Mouse (Mus musculus) E14TG2a.4 (cell line): ENCODE measurements around the gene Ccdc187.

ENCODE experiments used
- H3K27me3 ChIP-seq: 2 replicates; pipeline ENCODE4 v1.6.1; 2014; ENCODE audit warnings: low read length, control low read depth; ENCODE audit not compliant: insufficient read depth
- H3K36me3 ChIP-seq: 2 replicates; pipeline ENCODE4 v1.6.1; 2014; ENCODE audit warnings: low read length, control low read depth; ENCODE audit not compliant: insufficient read depth
- H3K4me1 ChIP-seq: replicated peaks from 2 replicates; pipeline ENCODE4 v1.6.1; 2014; ENCODE audit warnings: low read depth, low read length, control low read depth
- H3K4me3 ChIP-seq: replicated peaks from 2 replicates; pipeline ENCODE4 v1.5.1; 2014; ENCODE audit warnings: mild to moderate bottlenecking, low read length
- H3K9me3 ChIP-seq: 2 replicates; pipeline ENCODE4 v1.6.1; 2014; ENCODE audit warnings: low read length, control low read depth
- CTCF ChIP-seq: conservative IDR thresholded peaks from 2 replicates; pipeline ENCODE4 v1.5.1; 2014; ENCODE audit warnings: low read length
- NANOG ChIP-seq: IDR thresholded peaks from 2 replicates; pipeline ENCODE4 v1.6.1; 2014; ENCODE audit warnings: borderline replicate concordance, low read length, mixed read lengths
- POU5F1 ChIP-seq: IDR thresholded peaks from 2 replicates; pipeline ENCODE4 v1.6.1; 2014; ENCODE audit warnings: low read length, borderline replicate concordance

The Ccdc187 gene

GRCm38 (mm10) chr2:26280594-26280993 is 13.8 kb downstream of the Ccdc187 start:
- peaks cover 5% of the 10 kb centered on the region for H3K4me1 ChIP-seq
- TF ChIP-seq POU5F1: no peak
- H3K9me3 ChIP-seq: no peaks in the 10 kb centered on the region
- H3K27me3 ChIP-seq: peaks cover 3% of the 10 kb centered on the region; the same call in 1 of the 2 replicates
- no peak overlapping the region for H3K4me3 ChIP-seq
- no peaks in the 10 kb centered on the region for H3K36me3 ChIP-seq

GRCm38 (mm10) chr2:26279712-26280111 is 14.6 kb downstream of the Ccdc187 start:
- no peaks in the 10 kb centered on the region for H3K9me3 ChIP-seq
- H3K4me1 ChIP-seq: peaks cover 2% of the 10 kb centered on the region
- peaks cover 3% of the 10 kb centered on the region; the same call in 1 of the 2 replicates for H3K27me3 ChIP-seq
- no peaks in the 10 kb centered on the region for H3K36me3 ChIP-seq
- no peak for TF ChIP-seq POU5F1
- TF ChIP-seq NANOG: no peak
- no peak for TF ChIP-seq CTCF
- H3K4me3 ChIP-seq: no peak overlapping the region

- peaks cover 1% of the 10 kb centered on the region; the same call in 1 of the 2 replicates for H3K27me3 ChIP-seq
- no peak overlapping the region for H3K4me3 ChIP-seq
- TF ChIP-seq CTCF: peak; percentile 55
- TF ChIP-seq NANOG: no peak
- TF ChIP-seq POU5F1: no peak
- no peaks in the 10 kb centered on the region for H3K36me3 ChIP-seq
- no peaks in the 10 kb centered on the region for H3K9me3 ChIP-seq
- peaks cover 24% of the 10 kb centered on the region for H3K4me1 ChIP-seq
These were observed 20.7 kb downstream of the Ccdc187 start for GRCm38 (mm10) chr2:26273611-26274010.

- Histone ChIP-seq H3K9me3 (no peaks in the 10 kb centered on the region), H3K4me1 (peaks cover 10% of the 10 kb centered on the region; the same call in 1 of the 2 replicates), H3K27me3 (no peaks in the 10 kb centered on the region), H3K4me3 (no peak overlapping the region), H3K36me3 (no peaks in the 10 kb centered on the region)
- TF ChIP-seq NANOG (no peak), POU5F1 (no peak), CTCF (no peak)
These were observed 26.1 kb downstream of the Ccdc187 start for GRCm38 (mm10) chr2:26268216-26268615.

GRCm38 (mm10) chr2:26266066-26266742 is 28.2 kb downstream of the Ccdc187 start:
- no peaks in the 10 kb centered on the region for H3K36me3 ChIP-seq
- H3K4me1 ChIP-seq: peaks cover 6% of the 10 kb centered on the region; the same call in 1 of the 2 replicates
- TF ChIP-seq NANOG: no peak
- no peak for TF ChIP-seq POU5F1
- no peak for TF ChIP-seq CTCF
- H3K27me3 ChIP-seq: no peaks in the 10 kb centered on the region
- H3K9me3 ChIP-seq: no peaks in the 10 kb centered on the region
- no peak overlapping the region for H3K4me3 ChIP-seq

- no peak for TF ChIP-seq NANOG
- no peak for TF ChIP-seq CTCF
- no peak for TF ChIP-seq POU5F1
These were observed 29.3 kb downstream of the Ccdc187 start for GRCm38 (mm10) chr2:26265095-26265494.

GRCm38 (mm10) chr2:26264646-26265045 is 29.7 kb downstream of the Ccdc187 start:
- Histone ChIP-seq H3K4me3 (no peak overlapping the region), H3K36me3 (no peaks in the 10 kb centered on the region), H3K9me3 (no peaks in the 10 kb centered on the region), H3K27me3 (no peaks in the 10 kb centered on the region), H3K4me1 (peaks cover 12% of the 10 kb centered on the region)
- TF ChIP-seq NANOG (no peak), POU5F1 (no peak), CTCF (no peak)

More at GRCm38 (mm10) chr2:26265095-26265494, 29.3 kb downstream of the Ccdc187 start:
- Histone ChIP-seq H3K9me3 (no peaks in the 10 kb centered on the region), H3K4me1 (peaks cover 8% of the 10 kb centered on the region), H3K27me3 (no peaks in the 10 kb centered on the region), H3K36me3 (no peaks in the 10 kb centered on the region), H3K4me3 (no peak overlapping the region)

GRCm38 (mm10) chr2:26257315-26258096 is 36.9 kb downstream of the Ccdc187 start:
- Histone ChIP-seq H3K36me3 (no peaks in the 10 kb centered on the region), H3K9me3 (no peaks in the 10 kb centered on the region), H3K4me3 (no peak overlapping the region), H3K27me3 (0 out of 2 replicates have a peak, but pooled peaks cover 3% of the 10 kb centered on the region), H3K4me1 (peaks cover 31% of the 10 kb centered on the region)
- TF ChIP-seq NANOG (no peak), POU5F1 (no peak), CTCF (no peak)
